Mouse (Mus musculus) frontal cortex, postnatal 10 days (tissue): ENCODE data around the gene Fgf4.
A peak's percentile ranks its signal among the peaks of the same experiment; 100 is the strongest.

Experiments
- DNase-seq, 2 experiments: peaks; one replicate each; pipeline ENCODE4 v3.0.0; 2022; ENCODE audit warnings: low spot score in 2 of 2, mixed read lengths in 1 of 2

Gene Fgf4

DNA sequence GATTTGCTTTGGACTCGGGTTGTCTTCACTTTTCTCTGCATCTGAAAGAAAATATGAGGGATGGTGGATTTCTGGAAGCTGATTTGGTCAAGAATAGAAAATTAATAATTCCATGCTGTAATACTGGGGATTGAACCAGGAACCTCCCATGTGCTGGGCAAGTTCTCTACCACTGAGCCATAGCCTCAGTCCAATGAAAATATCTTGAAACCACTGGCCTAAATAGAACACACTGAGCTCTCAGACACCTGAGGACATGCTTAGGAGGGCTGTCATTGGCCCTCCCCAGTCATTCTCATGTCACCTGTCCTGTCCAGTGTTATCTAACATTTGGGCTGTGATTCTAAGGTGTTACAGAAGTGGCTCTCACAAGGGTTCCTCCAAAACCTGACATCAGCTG is 64.0 kb downstream of the Fgf4 start:
- DNase-seq: no peak

DNA sequence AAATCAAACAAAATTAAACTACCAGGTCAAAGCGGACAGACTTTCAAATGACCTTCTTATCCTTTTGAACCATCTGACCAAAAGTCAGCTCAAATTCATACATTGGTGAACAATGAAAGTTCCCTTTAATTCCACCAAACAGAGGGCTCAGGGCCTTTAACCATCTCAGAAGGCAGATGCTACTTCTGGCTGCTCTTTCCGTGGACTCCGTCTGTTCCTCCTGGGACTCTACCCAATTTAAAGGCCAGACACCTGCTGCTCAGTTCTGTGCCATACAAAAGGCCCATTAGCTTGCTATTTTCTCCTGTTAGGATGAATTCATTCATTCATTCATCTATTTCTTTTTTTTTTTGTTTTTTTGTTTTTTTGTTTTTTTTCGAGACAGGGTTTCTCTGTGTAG is 65.7 kb downstream of the Fgf4 start:
- DNase-seq: no peak

GRCm38 (mm10) chr7:144914296-144914947 is 67.3 kb downstream of the Fgf4 start:
- peak in 1 of 2 experiments; percentile 63 for DNase-seq
